Comparison of ENCODE assay signal across 17 mouse cellular contexts in genomic region chr17:85680851-85681550, GRCm38 (mm10). TPM values are rescaled to one million over a fixed set of nuclear protein-coding genes. Genes with fewer than 3 reads are reported as not detected.
A peak's percentile ranks its signal among the peaks of the same experiment; 100 is the strongest.
DNase-seq lines count a peak whose midpoint lies in the region; ATAC-seq and TF ChIP-seq lines count a peak whose summit lies in the region.
"Had no signal": no experiment of that assay in that cellular context is flagged by ENCODE, and none has a peak within 500 bp of the region (broad histone marks: within the 10 kb centered on the region; RNA-seq: fewer than 3 reads in every experiment).

No protein-coding gene starts in this region.

- H3K9ac ChIP-seq in heart, embryonic 12.5 days: no peak overlapping the region
- no peak overlapping the region for H3K9ac ChIP-seq in lung, embryonic 14.5 days
- H3K9ac ChIP-seq in embryonic facial prominence, embryonic 14.5 days (ENCODE audit: low read depth, low read length): peak overlapping the region; percentile 92
- peak overlapping the region; percentile 35 for H3K9ac ChIP-seq in stomach, embryonic 16.5 days (ENCODE audit: low read length)
- H3K9ac ChIP-seq: liver, postnatal 0 days had no signal

- WGBS in heart, embryonic 12.5 days: 2% methylated on average over 19 of the region's 19 CpGs
- WGBS in lung, embryonic 14.5 days: 7% methylated on average over 19 of the region's 19 CpGs
- 15% methylated on average over 16 of the region's 19 CpGs for WGBS in embryonic facial prominence, embryonic 14.5 days
- WGBS in stomach, embryonic 16.5 days: 14% methylated on average over 19 of the region's 19 CpGs

- H3K36me3 ChIP-seq in heart, embryonic 12.5 days: no peaks in the 10 kb centered on the region
- H3K36me3 ChIP-seq in lung, embryonic 14.5 days (ENCODE audit: insufficient read depth): no peaks in the 10 kb centered on the region
- H3K36me3 ChIP-seq in embryonic facial prominence, embryonic 14.5 days (ENCODE audit: control insufficient read depth, insufficient read depth, low read length): peaks cover 9% of the 10 kb centered on the region
- H3K36me3 ChIP-seq in stomach, embryonic 16.5 days (ENCODE audit: control insufficient read depth, insufficient read depth, low read length): no peaks in the 10 kb centered on the region
- H3K36me3 ChIP-seq: G1E had no signal

- no peaks in the 10 kb centered on the region for H3K9me3 ChIP-seq in heart, embryonic 12.5 days (replicated peaks)
- H3K9me3 ChIP-seq in lung, embryonic 14.5 days (ENCODE audit: low read depth, low read length): no peaks in the 10 kb centered on the region
- no peaks in the 10 kb centered on the region for H3K9me3 ChIP-seq in embryonic facial prominence, embryonic 14.5 days (ENCODE audit: control insufficient read depth, low read length)
- no peaks in the 10 kb centered on the region for H3K9me3 ChIP-seq in stomach, embryonic 16.5 days (replicated peaks; ENCODE audit: control insufficient read depth, low read length)

- H3K27me3 ChIP-seq in heart, embryonic 12.5 days (replicated peaks): peaks cover 94% of the 10 kb centered on the region
- H3K27me3 ChIP-seq in lung, embryonic 14.5 days (ENCODE audit: insufficient read depth, low read length): peaks cover 81% of the 10 kb centered on the region
- peaks cover 61% of the 10 kb centered on the region for H3K27me3 ChIP-seq in embryonic facial prominence, embryonic 14.5 days (replicated peaks; ENCODE audit: control insufficient read depth, insufficient read depth, low read length)
- H3K27me3 ChIP-seq in stomach, embryonic 16.5 days (ENCODE audit: control insufficient read depth, insufficient read depth, low read length): peaks cover 62% of the 10 kb centered on the region

- H3K27ac ChIP-seq in heart, embryonic 12.5 days (ENCODE audit: poor library complexity, severe bottlenecking): no peak overlapping the region
- no peak overlapping the region for H3K27ac ChIP-seq in lung, embryonic 14.5 days (ENCODE audit: low read depth)
- H3K27ac ChIP-seq in embryonic facial prominence, embryonic 14.5 days (replicated peaks; ENCODE audit: low read depth, low read length): peak overlapping the region; percentile 76; the same call in 1 of the 2 replicates
- H3K27ac ChIP-seq in stomach, embryonic 16.5 days (ENCODE audit: low read length): no peak overlapping the region
- H3K27ac ChIP-seq: hindbrain, postnatal 0 days; kidney, postnatal 0 days had no signal

- no peak for TF ChIP-seq CTCF in lung, embryonic 14.5 days (IDR thresholded peaks at IDR 0.05; ENCODE audit: low read depth)

- peaks cover 23% of the 10 kb centered on the region for H3K4me1 ChIP-seq in heart, embryonic 12.5 days (replicated peaks)
- H3K4me1 ChIP-seq in lung, embryonic 14.5 days (ENCODE audit: insufficient read depth): no peaks in the 10 kb centered on the region
- H3K4me1 ChIP-seq in embryonic facial prominence, embryonic 14.5 days (ENCODE audit: control insufficient read depth, insufficient read depth, low read length): peaks cover 14% of the 10 kb centered on the region; the same call in 1 of the 2 replicates
- 0 out of 2 replicates have a peak, but pooled peaks cover 5% of the 10 kb centered on the region for H3K4me1 ChIP-seq in stomach, embryonic 16.5 days (ENCODE audit: control insufficient read depth, insufficient read depth, low read length)

- ATAC-seq in heart, embryonic 12.5 days (ENCODE audit: insufficient number of reproducible peaks, low FRiP score): no peak
- no peak for ATAC-seq in lung, embryonic 14.5 days (ENCODE audit: insufficient read depth)
- ATAC-seq in embryonic facial prominence, embryonic 14.5 days (ENCODE audit: low read depth): no peak
- no peak for ATAC-seq in stomach, embryonic 16.5 days (ENCODE audit: insufficient read depth, low FRiP score)
- ATAC-seq: hindbrain, postnatal 0 days; liver, postnatal 0 days had no signal

- no peak for DNase-seq in heart, adult 8-10 months (ENCODE audit: low spot score)
- no peak for DNase-seq in lung, embryonic 14.5 days
- DNase-seq in lung, postnatal 14 days: no peak
- no peak for DNase-seq in embryonic facial prominence, embryonic 14.5 days (ENCODE audit: low spot score)
- no peak for DNase-seq in cerebellum, adult 11-12 months
- DNase-seq: cerebellum, adult 11 months; gastrocnemius, postnatal 36 days; layer of hippocampus, adult 9-11 months; liver, postnatal 0 days; thymus, adult 18-20 months had no signal

- H3K4me3 ChIP-seq in heart, embryonic 12.5 days: 0 out of 2 replicates have a peak overlapping the region, but pooled peaks have one; percentile 34
- peak overlapping the region; percentile 6; the same call in 1 of the 2 replicates for H3K4me3 ChIP-seq in lung, embryonic 14.5 days (ENCODE audit: low read depth, low read length)
- H3K4me3 ChIP-seq in embryonic facial prominence, embryonic 14.5 days (ENCODE audit: low read depth, low read length): peak overlapping the region; percentile 66
- 0 out of 2 replicates have a peak overlapping the region, but pooled peaks have one; percentile 1 for H3K4me3 ChIP-seq in stomach, embryonic 16.5 days (replicated peaks; ENCODE audit: low read length)
- H3K4me3 ChIP-seq: myocyte had no signal

- peak overlapping the region; percentile 64; the same call in 1 of the 2 replicates for H3K4me2 ChIP-seq in heart, embryonic 12.5 days
- H3K4me2 ChIP-seq in lung, embryonic 14.5 days: no peak overlapping the region
- H3K4me2 ChIP-seq in embryonic facial prominence, embryonic 14.5 days (ENCODE audit: low read depth, low read length): peak overlapping the region; percentile 72
- H3K4me2 ChIP-seq in stomach, embryonic 16.5 days (ENCODE audit: low read depth, low read length): peak overlapping the region; percentile 20; the same call in 1 of the 2 replicates

RNA-seq across cellular contexts. Expression of gene Six2, which starts 7.1 kb away (rescaled TPM):
- 0.18 and 0.26 TPM in 2 replicates for polyA plus RNA-seq in heart, embryonic 12.5 days (2016; fragmentation: Nextera tagmentation; extraction: Ambion mirVana)
- under 1 TPM; 0.23 to 0.38 (median 0.26) TPM for total RNA-seq in heart, adult 8-10 months (2022)
- 0.26 TPM in 1 of 2 replicates, not detected in the other for polyA plus RNA-seq in lung, embryonic 14.5 days (2014; fragmentation: Nextera tagmentation; extraction: Ambion mirVana)
- 12.5 and 13.2 TPM in 2 replicates for polyA plus RNA-seq in embryonic facial prominence, embryonic 14.5 days (2014; fragmentation: Nextera tagmentation; extraction: Ambion mirVana)
- 2.6 and 3.4 TPM in 2 replicates for polyA plus RNA-seq in stomach, embryonic 16.5 days (2015; fragmentation: Nextera tagmentation; extraction: Ambion mirVana)
- total RNA-seq: G1E had no signal
- polyA plus RNA-seq: C2C12; G1E; liver, postnatal 0 days; myocyte had no signal

Comparison
In these comparisons a context has a peak if more than half of its experiments do, and no peak if none do; other contexts are left out.
1. H3K4me3 ChIP-seq: peak in every context shown above with its lines; median percentile 66 in embryonic facial prominence, embryonic 14.5 days; 34 in heart, embryonic 12.5 days; 6 in lung, embryonic 14.5 days; 1 in stomach, embryonic 16.5 days.
2. H3K9ac ChIP-seq: peak in embryonic facial prominence, embryonic 14.5 days (single experiment) and stomach, embryonic 16.5 days (single experiment); none in heart, embryonic 12.5 days (single experiment) and lung, embryonic 14.5 days (single experiment).